Mouse (Mus musculus): ENCODE data around the gene Kmt2b.

Kmt2b gene

DNA sequence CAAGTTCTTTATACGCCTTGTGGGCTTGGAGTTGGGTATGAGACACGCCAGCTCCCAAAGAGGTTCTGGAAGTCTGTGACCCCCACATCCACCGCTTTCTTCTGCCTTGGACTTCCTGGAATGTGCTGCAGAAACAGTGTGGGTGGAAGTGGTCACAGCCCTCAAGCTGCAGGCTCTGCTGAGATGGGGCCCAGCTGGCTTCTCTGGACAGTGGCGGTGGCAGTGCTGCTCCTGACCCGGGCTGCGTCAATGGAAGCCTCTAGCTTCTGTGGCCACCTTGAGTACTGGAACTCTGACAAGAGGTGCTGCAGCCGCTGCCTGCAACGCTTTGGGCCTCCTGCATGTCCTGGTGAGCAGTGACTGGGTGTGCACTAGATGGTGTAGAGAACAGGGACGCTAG lies 22.5 kb downstream of the Kmt2b start:
- no peak for DNase-seq (ENCODE audit: inconsistent ontology term)

DNA sequence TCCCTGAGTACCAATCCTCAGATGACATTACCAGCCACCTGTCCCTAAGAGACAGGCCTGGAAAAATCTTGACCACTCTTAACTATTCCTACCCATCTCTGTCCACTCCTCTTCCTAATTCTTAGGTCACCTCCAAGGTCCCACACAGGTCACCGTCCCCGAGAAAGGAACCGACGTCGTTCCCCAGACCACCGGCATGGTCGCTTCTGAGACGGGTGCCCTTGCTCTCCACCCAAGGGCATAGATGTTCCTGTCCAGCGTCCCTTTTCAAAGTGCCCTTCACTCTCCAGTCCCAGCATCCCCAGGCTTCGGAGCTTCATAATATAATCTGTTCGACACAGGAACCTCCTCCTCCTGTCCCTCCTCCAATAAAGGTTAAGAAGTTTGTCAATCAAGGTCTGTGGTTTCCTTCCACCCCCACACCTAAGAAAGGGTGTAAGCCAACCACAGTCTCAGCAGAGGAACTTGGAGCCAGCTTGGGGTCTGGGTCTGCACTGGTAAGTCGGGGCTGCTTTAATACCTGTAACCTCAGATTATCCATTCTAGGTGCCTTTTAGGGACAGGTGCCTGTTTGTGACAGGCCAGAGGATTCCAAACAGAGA lies 23.5 kb downstream of the Kmt2b start, which contains the start of gene Igflr1:
Igflr1 (plus strand) TSS at position 458 of the 602 bp plus-strand sequence.
- DNase-seq (ENCODE audit: inconsistent ontology term), result no peak

DNA sequence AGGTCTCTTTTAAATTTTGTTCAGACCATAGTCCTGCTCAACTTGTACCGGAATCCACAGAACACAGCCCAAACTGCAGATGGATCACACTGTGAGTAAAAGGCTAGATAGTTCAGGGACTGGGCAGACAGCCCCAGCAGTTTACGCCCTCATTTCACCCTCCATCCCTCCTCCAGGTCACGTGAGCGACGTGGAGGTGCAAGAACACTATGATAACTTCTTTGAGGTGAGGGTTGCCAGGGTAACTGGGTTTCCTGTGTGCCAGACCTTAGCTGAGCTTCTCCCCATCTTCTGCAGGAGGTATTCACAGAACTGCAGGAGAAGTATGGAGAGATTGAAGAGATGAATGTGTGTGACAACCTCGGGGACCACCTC lies 24.6 kb downstream of the Kmt2b start:
- DNase-seq (ENCODE audit: inconsistent ontology term), result no peak

DNA sequence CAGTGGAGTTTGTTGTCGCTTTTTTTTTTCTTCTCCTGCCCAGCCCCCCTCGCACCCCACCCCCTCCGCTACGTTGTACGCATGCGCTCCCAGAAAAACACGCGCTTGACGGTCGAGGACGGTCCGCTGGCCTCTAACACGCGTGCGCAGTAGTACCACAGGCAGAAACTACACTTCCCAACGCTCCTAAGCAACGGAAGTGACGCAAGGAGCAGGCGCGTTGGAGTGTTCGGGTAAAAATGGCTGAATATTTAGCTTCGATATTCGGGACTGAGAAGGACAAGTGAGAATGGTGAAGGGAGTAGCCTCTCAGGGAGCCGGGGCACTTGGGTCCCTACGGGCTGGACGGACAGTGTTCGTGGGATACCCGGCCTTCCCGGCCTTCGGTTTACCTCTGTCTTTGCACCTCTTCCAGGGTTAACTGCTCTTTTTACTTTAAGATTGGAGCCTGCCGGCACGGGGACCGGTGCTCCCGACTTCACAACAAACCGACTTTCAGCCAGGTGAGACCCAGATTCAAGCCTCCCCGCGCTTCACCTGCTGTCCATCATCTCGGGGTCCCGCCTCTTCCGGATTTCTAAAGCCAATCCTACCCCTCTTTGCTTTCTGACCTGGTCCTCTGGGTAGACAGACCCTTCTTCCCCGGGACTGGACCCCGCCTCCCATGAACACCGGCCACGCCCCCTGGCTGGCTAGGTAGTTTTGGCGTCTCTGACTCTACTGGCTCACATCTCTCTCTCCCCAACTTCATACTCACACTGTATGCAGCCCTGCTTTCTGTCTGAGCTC lies 25.2 kb downstream of the Kmt2b start, which contains the start of the genes U2af1l4, Gm49396 and Psenen:
U2af1l4 (plus strand) TSS at position 185 of the 789 bp plus-strand sequence.
Gm49396 (plus strand) TSS at position 228 of the 789 bp plus-strand sequence.
Psenen (minus strand) TSS at position 511 of the 789 bp plus-strand sequence.
- DNase-seq (ENCODE audit: inconsistent ontology term), result peak; percentile 94

DNA sequence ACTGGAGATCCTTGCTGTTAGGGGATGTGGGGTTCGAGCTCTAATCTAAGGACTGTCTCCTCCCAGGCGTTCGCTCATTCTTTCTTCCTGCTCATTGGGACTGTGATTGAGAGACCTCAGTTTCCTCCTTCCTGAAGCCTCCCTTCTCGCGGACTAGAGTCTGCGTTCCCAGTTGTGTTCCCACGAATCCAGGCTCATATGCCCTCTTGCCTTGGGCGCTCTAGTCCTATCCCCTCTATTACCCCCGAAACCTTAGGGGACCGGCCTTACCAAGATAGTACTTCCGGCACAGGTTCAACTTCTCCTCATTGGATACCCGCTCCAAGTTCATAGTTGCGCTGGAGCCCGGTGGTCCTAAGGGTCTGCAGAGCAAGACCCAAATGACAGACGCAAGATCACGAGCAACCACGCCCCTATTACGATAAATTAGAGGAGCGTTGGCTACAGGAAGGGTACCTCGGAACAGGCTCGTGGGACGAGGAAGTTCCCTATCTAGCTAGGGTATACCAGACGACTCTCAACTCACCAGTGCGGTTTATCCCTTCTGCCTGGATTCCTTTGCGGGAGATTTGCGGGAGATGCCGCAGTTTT lies 25.9 kb downstream of the Kmt2b start:
- DNase-seq (ENCODE audit: inconsistent ontology term), result no peak

DNA sequence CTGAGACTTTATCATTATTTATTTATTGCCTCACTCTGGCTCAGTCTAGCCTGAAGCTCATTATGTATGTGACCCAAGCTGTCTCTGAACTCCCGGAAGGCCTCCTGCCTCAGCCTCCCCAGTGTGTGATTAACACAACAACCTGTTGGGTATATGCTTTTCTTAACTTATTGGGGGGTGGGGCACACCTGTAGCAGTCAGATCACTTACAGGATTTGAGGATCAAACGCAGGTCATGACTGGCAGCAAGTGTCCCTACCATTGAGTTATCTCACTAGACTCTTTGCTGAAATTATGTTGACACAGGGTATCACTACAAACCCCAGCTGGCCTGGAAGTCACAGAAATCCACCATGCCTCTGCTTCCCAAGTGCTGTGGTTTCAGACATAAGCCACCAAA lies 28.2 kb downstream of the Kmt2b start:
- DNase-seq (ENCODE audit: inconsistent ontology term), result no peak

DNA sequence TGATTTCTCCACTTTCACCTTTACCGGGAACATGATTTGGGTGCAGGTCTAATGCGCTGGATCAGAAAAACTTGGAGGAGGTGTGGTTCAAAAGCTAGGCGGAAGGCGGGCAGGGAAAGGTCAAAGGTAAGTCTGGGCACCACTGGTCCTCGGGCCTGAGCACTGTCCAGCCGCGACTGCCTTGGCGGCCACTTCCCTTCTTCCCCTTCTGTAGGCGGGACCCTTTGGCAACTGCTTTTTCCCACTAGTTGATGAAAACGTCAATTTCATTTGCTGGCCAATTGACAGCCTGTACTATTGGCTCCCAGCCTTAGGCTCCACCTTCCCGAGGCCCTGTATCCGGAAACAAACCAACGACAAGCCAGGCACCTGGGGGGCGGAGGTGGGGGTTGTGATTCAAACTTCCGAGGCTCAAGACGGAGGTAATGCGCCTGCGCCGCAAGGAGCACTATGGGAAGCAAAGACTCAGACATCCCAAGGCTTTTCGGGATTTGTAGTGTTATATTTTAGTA lies 29.0 kb downstream of the Kmt2b start, which contains the start of gene Lin37:
Lin37 (minus strand) TSS at position 396 of the 512 bp plus-strand sequence.
- peak; percentile 99 for DNase-seq (ENCODE audit: inconsistent ontology term)

DNA sequence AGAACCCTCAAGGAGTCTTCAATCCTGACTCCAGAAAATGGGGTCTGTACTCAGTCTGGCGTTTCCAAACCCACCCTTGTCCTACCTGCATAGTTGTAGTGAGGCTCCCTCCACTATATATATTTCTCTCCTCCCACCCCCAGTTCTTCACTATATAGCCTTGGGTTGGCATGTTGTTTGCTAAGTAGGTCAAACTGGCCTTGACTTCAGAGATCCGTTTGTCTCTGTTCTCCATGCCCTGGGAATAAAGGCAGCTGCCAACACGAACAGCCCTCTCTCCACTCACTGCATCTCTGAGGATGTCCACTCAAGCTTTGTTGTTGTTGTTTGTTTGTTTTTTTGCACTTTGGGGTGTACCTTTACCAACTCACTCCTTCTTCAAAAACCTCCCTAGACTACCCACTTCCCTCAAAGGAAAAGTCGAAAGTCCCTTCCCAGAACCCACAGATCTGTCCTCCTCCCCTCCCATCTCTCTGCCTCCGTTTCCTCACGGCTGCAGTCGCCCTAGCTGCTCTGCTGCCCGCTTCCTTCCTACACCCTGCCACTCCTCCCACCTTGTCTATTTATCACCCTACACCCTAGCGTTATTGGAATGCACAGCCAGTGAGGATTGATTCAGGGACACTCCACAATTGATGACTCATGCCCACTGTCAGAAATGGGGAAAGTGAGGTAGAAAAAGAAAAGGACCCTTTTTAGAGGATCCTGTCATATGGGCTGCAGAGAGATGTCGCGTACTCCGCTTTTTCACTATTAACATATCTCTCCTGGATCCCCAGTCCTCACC lies 29.7 kb downstream of the Kmt2b start:
- no peak for DNase-seq (ENCODE audit: inconsistent ontology term)

DNA sequence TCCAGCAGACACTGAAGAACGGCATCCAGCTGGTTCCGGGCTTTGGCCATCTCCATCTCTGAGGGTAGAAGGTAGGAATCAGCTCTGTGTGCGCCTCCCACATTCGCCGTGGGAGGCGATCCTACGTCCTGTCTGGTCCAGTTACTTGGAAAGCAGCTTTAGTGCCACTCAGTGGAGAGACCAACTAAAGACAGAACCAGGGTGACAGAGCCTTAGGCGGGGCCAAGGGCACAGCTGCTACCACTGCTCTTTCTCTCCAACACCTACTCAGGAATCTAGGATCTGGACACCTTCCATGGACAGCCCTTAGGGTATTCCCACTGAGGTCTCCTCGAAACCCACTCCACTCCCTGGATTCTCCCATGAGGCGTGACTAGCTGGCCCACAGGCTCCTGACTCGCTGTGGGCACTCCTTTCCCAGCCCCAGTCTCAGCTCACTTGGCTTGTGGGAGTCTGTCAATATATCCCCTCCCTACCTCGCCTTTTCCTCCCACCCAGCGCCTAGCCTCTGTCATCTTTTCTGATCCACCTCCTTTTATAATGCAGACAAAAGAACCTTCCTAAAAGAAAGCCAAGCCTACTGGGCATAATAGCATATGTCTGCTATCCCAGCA lies 30.5 kb downstream of the Kmt2b start:
- no peak for DNase-seq (ENCODE audit: inconsistent ontology term)

DNA sequence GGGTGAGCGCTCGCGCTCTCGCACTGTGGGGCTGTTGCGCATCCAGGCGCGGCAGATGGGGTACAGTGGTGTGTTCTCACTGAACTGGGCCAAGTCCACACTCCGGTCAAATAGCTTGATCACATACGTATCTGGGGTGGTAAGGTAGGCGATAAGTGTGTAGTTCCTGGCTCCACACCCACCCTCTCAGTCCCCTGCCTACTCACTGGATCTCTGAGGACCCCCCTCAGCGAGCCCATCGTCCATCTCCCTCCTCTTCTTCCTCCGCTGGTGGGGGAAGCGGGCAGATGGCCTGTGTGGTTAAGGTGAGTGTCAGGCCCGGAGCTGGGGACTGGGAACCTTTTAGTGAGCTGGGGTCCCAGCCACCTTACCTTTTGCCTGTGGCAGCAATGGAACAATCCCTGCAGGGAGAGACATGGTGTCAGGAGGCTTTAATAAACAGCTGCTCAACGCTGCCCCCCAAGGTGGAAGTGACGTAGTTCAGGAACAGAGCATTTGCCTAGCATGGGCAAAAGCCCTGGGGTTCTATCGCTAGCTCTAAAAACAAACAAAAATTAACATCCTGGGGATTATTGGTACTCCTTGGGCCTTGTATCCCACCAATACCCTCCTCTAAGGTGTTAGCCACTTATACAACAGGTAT lies 31.5 kb downstream of the Kmt2b start:
- no peak for DNase-seq (ENCODE audit: inconsistent ontology term)

DNA sequence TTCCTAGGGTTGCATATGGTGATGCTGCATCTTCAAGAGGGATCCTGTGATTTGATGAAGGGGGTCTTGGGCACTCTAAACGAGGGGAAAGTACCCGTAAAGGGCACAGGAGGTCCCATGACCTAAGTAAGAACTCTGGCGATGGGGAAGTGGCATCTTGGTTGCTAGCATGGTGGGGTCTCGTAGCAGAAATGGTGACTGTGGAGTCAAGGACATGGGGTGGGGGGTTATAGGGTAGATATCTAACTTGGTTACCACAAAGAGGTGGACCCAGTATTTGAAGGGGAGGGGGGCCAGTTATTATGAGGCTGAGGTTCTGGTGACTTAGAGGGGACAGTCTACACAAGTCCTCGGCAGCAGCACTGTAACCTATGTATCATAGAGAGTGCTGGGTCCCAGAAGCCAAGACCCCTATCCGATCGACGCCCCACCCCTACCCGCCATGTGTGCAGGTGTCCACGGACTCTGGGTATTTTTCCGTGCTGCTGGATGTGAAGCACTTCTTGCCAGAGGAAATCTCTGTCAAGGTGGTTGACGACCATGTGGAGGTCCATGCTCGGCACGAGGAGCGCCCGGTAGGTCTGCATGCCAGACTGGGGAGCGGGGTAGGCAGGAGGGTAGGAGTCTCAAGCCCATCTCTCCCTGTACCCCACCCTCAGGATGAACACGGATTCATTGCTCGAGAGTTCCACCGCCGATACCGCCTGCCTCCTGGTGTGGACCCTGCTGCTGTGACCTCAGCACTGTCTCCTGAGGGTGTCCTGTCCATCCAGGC lies 34.5 kb downstream of the Kmt2b start:
- no peak for DNase-seq (ENCODE audit: inconsistent ontology term)

DNA sequence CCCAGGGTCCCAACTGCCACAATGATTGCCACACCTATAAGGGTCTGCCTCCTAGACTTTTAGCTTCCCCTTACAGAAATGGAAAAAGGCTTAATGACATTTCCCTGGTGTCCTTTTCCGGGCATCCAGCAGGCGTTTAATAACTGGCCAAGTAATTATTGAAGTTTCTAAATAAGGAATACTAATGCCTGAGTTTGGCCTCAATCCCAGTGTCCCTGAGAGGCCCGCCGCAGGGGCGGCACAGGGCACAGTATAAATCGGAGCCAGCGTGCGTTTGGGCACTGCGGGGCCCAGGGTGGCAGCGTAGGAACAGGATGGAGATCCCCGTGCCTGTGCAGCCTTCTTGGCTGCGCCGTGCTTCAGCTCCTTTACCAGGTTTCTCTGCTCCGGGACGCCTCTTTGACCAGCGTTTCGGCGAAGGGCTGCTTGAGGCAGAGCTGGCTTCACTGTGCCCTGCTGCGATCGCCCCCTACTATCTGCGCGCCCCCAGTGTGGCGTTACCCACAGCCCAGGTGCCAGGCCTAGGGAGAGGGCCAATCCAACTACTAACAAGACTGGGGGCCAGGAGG lies 35.4 kb downstream of the Kmt2b start:
- DNase-seq (ENCODE audit: inconsistent ontology term), result peak; percentile 76

DNA sequence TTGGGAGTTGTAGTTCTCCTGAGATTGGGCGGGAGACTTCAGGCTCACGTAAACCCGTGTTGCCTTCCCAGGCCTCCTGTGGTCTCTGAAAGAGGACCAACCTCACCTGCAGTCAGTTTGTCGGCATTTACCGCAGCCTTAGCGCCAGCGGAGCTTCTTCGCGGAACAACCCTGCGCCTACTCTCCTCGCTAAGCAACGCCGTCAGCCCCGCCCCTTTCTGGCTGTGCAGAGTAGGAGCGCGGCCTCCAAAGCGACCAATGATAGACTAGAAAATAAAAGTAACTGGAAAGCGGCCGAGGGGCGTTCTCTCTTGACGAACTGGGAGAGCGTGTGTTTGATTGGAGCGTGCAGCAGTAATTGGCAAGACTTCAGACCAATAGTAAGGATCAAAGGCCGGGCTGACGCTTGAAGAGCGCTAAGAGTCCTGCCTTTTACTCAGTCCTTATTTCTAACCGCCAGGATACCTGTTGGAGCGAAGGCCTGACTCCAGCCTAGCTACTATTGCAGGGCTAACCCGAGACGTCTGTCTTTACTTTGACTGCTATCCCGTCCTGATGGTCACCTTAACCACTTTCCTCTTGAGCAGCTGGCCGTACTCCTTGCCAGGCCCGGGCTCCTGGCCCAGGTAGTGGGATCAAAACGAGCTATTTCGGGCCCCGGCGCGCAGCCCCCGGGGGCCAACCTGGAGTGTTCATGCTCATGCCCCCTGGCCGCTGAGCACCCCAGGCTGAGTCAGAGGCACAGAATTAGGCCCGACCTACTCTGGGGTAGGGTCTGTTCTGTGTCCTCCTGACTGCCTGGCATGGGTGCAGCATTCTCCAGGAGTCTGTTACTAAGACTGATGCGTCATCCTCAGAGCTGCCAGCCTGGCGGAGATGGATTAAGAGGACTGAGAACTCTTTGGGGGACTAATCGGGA lies 36.2 kb downstream of the Kmt2b start, which contains the start of the genes Hspb6 and Proser3:
Hspb6 (plus strand) TSS at position 77 of the 919 bp plus-strand sequence.
Proser3 (minus strand) TSS at position 198 of the 919 bp plus-strand sequence.
- DNase-seq (ENCODE audit: inconsistent ontology term), result peak; percentile 97

DNA sequence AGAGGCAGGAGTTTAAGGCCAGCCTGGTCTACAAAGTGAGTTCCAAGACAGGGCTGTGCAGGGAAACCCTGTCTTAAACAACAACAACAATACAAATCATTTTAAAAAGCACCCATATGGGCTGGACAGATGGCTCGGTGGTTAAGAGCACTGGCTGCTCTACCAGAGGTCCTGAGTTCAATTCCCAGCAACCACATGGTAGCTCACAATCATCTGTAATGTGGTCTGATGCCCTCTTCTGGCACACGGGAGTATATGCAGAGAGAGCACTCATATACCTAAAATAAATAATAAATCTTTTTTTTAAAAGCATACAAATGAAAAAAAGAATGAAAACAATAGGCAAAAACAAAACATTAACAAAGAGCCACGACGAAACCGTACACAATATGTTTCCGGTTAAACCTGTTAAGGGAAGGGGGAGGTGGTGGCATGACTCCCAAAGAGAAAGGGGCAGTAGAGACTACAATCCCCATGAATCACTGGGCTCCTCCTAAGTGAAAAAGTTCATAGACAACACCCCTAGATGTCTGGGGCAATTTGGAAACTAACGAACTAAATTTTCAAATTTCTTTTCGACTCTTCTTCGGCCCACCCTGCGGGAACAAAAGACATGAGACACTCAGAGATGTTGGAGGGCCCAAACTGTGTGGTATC lies 37.0 kb downstream of the Kmt2b start:
- no peak for DNase-seq (ENCODE audit: inconsistent ontology term)

DNA sequence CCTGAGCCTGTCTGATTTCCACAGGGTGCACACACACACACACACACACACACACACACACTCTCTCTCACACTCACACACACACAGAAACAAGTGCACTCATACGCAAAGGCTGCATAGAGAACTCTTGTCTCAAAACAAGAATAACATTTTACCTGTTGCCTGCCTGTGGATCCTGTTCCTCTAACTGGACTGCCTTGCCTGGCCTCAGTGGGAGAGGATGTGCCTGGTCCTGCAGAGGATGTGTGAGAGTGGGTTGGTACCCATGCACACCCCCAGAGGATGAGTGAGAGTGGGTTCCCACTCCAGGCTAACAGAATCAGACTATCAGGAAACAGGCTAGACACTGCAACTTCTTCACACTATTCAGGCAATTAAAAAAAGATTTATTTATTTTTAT lies 37.9 kb downstream of the Kmt2b start:
- no peak for DNase-seq (ENCODE audit: inconsistent ontology term)

DNA sequence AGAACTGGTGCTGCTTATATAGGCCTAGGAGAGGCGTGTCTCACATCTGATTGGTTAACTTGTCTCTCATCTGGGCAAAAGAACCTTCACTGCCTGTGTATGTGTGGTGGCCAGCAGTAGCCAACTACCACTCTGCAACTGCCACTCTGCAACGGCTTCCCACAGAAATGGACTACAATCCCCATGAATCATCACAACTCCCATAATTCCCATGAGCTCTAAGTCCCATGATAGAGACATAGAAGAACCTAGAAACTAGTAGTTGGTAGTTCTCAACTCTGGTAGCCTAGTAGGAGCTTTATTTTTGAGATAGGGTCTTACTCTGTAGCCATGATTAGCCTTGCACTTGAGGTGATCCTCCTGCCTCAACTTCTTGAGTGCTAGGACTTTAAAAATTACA lies 38.6 kb downstream of the Kmt2b start:
- no peak for DNase-seq (ENCODE audit: inconsistent ontology term)

DNA sequence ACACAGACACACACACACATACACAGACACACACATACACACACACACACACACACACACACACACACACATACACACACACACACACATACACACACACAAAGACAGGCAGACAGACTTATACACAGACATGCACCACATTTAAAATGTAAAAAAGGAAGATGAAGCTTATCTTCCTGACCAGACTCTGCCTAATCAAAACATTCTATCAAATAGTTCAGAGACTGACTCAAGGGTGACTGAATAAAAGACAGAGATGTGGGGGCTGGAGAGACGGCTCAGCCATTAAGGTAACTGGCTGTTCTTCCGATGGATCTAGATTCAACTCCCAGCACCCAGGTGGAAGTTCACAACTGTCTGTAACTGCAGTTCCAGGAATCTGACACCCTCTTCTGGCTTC lies 44.2 kb downstream of the Kmt2b start:
- no peak for DNase-seq (ENCODE audit: inconsistent ontology term)

DNA sequence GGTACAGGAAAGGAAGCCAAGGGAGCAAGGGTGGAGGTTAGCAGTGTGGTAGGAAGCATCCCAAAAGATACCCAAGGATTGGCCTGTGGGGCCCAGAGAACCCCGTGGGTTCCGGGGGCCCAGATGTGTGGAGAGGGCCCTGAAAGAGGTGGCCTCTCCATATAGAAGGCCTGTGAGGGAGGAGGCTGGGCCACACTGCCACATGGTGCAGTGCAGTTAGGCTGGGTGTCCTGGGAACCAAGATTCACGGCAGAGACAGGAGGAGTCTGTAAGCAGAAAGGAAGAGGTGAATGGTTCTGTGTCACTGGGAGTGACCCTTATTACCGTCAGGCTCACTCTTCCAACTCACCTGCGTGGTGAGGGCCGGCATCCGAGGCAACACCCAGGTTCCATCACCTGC lies 48.0 kb downstream of the Kmt2b start:
- no peak for DNase-seq (ENCODE audit: inconsistent ontology term)

All from Muller cell, postnatal 12 days (primary cell).